Mouse (Mus musculus): ENCODE data around the gene Atn1. TPM values are rescaled to one million over a fixed set of nuclear protein-coding genes. Genes with fewer than 3 reads are reported as not detected.

The Atn1 gene
- polyA plus RNA-seq, 1 experiment from 2014 or later: 24.4 TPM

GRCm38 (mm10) chr6:124759259-124759658, 2.9 kb upstream of the Atn1 start:
- ATAC-seq (ENCODE audit: low FRiP score, low TSS enrichment) (no peak), DNase-seq (peak; percentile 85)
- 6% methylated on average over 5 of the region's 5 CpGs for WGBS
- H3K27me3 ChIP-seq (ENCODE audit: control insufficient read depth, insufficient read depth, low read length): no peaks in the 10 kb centered on the region
- 0 out of 2 replicates have a peak overlapping the region, but pooled peaks have one; percentile 97 for H3K27ac ChIP-seq (replicated peaks; ENCODE audit: low read depth, low read length)
- no peaks in the 10 kb centered on the region for H3K36me3 ChIP-seq (ENCODE audit: control insufficient read depth, insufficient read depth, low read length)
- H3K9me3 ChIP-seq (ENCODE audit: control insufficient read depth, low read length): no peaks in the 10 kb centered on the region
- no peak overlapping the region for H3K4me2 ChIP-seq (ENCODE audit: low read length)
- peaks cover 32% of the 10 kb centered on the region for H3K4me1 ChIP-seq (ENCODE audit: control insufficient read depth, insufficient read depth, low read length)
- no peak overlapping the region for H3K9ac ChIP-seq (replicated peaks; ENCODE audit: low read length)
- H3K4me3 ChIP-seq (replicated peaks; ENCODE audit: low read depth, low read length): no peak overlapping the region

DNA sequence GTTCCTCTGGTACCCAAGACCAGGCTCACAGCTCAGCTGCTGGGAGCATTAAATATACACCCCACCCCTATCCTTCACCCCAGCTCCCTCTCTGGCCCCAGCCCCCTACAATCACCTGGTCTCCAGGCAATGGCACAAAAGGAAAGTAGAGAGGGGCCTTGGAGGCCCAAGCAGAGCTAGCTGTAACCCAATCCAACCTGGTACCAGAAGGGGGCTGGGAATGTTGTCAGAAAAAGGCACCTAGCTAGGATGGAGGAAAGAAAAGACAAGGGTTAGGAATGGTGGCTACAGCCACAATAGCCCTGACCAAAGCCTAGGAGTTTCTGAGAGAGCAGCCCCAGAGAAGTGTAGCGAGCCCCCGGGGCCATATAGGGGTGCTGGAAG, 2.5 kb upstream of the Atn1 start:
- H3K36me3 ChIP-seq (ENCODE audit: control insufficient read depth, insufficient read depth, low read length): no peaks in the 10 kb centered on the region
- H3K4me3 ChIP-seq (replicated peaks; ENCODE audit: low read depth, low read length): no peak overlapping the region
- WGBS: 45% methylated on average over 2 of the region's 2 CpGs
- no peaks in the 10 kb centered on the region for H3K27me3 ChIP-seq (ENCODE audit: control insufficient read depth, insufficient read depth, low read length)
- no peak for DNase-seq
- no peak overlapping the region for H3K4me2 ChIP-seq (ENCODE audit: low read length)
- H3K9ac ChIP-seq (replicated peaks; ENCODE audit: low read length): no peak overlapping the region
- ATAC-seq (ENCODE audit: low FRiP score, low TSS enrichment): no peak
- H3K27ac ChIP-seq (replicated peaks; ENCODE audit: low read depth, low read length): peak overlapping the region; percentile 97; the same call in 1 of the 2 replicates
- peaks cover 36% of the 10 kb centered on the region for H3K4me1 ChIP-seq (ENCODE audit: control insufficient read depth, insufficient read depth, low read length)
- H3K9me3 ChIP-seq (ENCODE audit: control insufficient read depth, low read length): no peaks in the 10 kb centered on the region

- H3K4me3 ChIP-seq (replicated peaks; ENCODE audit: low read depth, low read length): peak overlapping the region; percentile 79
- H3K9me3 ChIP-seq (ENCODE audit: control insufficient read depth, low read length): no peaks in the 10 kb centered on the region
- H3K27ac ChIP-seq (replicated peaks; ENCODE audit: low read depth, low read length): peak overlapping the region; percentile 97
- peaks cover 41% of the 10 kb centered on the region for H3K4me1 ChIP-seq (ENCODE audit: control insufficient read depth, insufficient read depth, low read length)
- WGBS: 20% methylated on average over 5 of the region's 5 CpGs
- DNase-seq (peak; percentile 68), ATAC-seq (ENCODE audit: low FRiP score, low TSS enrichment) (peak; percentile 15; the same call in 1 of the 2 replicates)
- H3K36me3 ChIP-seq (ENCODE audit: control insufficient read depth, insufficient read depth, low read length): no peaks in the 10 kb centered on the region
- peak overlapping the region; percentile 70 for H3K4me2 ChIP-seq (ENCODE audit: low read length)
- H3K27me3 ChIP-seq (ENCODE audit: control insufficient read depth, insufficient read depth, low read length): no peaks in the 10 kb centered on the region
- H3K9ac ChIP-seq (replicated peaks; ENCODE audit: low read length): no peak overlapping the region; the same call in 1 of the 2 replicates
These were observed 1.9 kb upstream of the Atn1 start for GRCm38 (mm10) chr6:124757909-124758848.

- 4% methylated on average over 5 of the region's 5 CpGs for WGBS
- Histone ChIP-seq H3K4me2 (ENCODE audit: low read length) (peak overlapping the region; percentile 70), H3K27me3 (ENCODE audit: control insufficient read depth, insufficient read depth, low read length) (no peaks in the 10 kb centered on the region), H3K27ac (replicated peaks; ENCODE audit: low read depth, low read length) (peak overlapping the region; percentile 97), H3K9ac (replicated peaks; ENCODE audit: low read length) (peak overlapping the region; percentile 93), H3K4me3 (replicated peaks; ENCODE audit: low read depth, low read length) (peak overlapping the region; percentile 79), H3K36me3 (ENCODE audit: control insufficient read depth, insufficient read depth, low read length) (peaks cover 5% of the 10 kb centered on the region; the same call in 1 of the 2 replicates), H3K4me1 (ENCODE audit: control insufficient read depth, insufficient read depth, low read length) (peaks cover 41% of the 10 kb centered on the region), H3K9me3 (ENCODE audit: control insufficient read depth, low read length) (no peaks in the 10 kb centered on the region)
- DNase-seq: no peak
- no peak for ATAC-seq (ENCODE audit: low FRiP score, low TSS enrichment)
These were observed 1.1 kb upstream of the Atn1 start for GRCm38 (mm10) chr6:124757351-124757880.

DNA sequence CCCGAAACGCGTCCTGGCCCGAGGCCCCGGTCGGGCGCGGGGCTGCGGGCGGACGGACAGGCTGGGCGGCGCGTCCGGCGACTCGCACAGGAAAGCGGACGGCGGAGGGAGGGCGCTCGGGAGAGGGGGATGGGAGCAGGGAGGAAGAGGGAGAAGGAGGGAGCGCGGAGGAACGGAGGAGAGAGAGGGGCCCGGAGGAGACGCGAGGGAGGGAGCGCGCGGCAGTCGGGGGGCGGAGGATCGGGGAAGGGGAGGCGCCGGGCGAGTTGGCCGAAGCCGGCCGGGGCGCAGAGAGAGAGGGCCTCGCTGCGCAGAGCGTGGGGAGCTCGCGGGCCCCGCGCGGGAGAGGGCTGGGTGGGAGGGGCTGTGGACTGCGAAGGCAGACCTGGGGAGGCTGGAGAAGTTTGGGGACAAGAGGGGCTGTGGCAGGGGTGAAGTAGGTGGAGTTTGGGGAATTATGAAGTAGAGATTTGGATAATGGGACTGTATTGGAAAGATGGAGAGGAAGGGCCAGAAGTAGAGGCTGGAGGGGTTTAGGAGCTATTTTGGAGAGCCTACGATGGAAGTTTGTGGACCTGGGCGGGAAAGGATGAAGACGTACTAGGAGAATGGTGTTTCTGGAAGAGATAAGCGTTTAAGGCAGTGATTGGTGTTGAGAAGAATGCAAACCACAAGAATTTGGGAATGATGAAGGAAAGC, 477 bp upstream of the Atn1 start:
- Histone ChIP-seq H3K27me3 (ENCODE audit: control insufficient read depth, insufficient read depth, low read length) (no peaks in the 10 kb centered on the region), H3K27ac (replicated peaks; ENCODE audit: low read depth, low read length) (peak overlapping the region; percentile 97), H3K9ac (replicated peaks; ENCODE audit: low read length) (peak overlapping the region; percentile 93), H3K4me3 (replicated peaks; ENCODE audit: low read depth, low read length) (peak overlapping the region; percentile 79), H3K4me1 (ENCODE audit: control insufficient read depth, insufficient read depth, low read length) (peaks cover 41% of the 10 kb centered on the region), H3K36me3 (ENCODE audit: control insufficient read depth, insufficient read depth, low read length) (peaks cover 6% of the 10 kb centered on the region; the same call in 1 of the 2 replicates), H3K4me2 (ENCODE audit: low read length) (peak overlapping the region; percentile 70), H3K9me3 (ENCODE audit: control insufficient read depth, low read length) (no peaks in the 10 kb centered on the region)
- ATAC-seq (ENCODE audit: low FRiP score, low TSS enrichment): peak; percentile 85
- DNase-seq: peak; percentile 89
- 1% methylated on average over 54 of the region's 54 CpGs for WGBS

GRCm38 (mm10) chr6:124755306-124755705, 1.0 kb downstream of the Atn1 start:
- Histone ChIP-seq H3K4me1 (ENCODE audit: control insufficient read depth, insufficient read depth, low read length) (peaks cover 41% of the 10 kb centered on the region), H3K27me3 (ENCODE audit: control insufficient read depth, insufficient read depth, low read length) (no peaks in the 10 kb centered on the region), H3K36me3 (ENCODE audit: control insufficient read depth, insufficient read depth, low read length) (peaks cover 6% of the 10 kb centered on the region; the same call in 1 of the 2 replicates), H3K4me3 (replicated peaks; ENCODE audit: low read depth, low read length) (peak overlapping the region; percentile 79), H3K9me3 (ENCODE audit: control insufficient read depth, low read length) (no peaks in the 10 kb centered on the region), H3K4me2 (ENCODE audit: low read length) (peak overlapping the region; percentile 70), H3K27ac (replicated peaks; ENCODE audit: low read depth, low read length) (peak overlapping the region; percentile 97), H3K9ac (replicated peaks; ENCODE audit: low read length) (peak overlapping the region; percentile 93)
- ATAC-seq (ENCODE audit: low FRiP score, low TSS enrichment) (no peak), DNase-seq (no peak)
- 2% methylated on average over 3 of the region's 3 CpGs for WGBS

- peaks cover 39% of the 10 kb centered on the region for H3K4me1 ChIP-seq (ENCODE audit: control insufficient read depth, insufficient read depth, low read length)
- ATAC-seq (ENCODE audit: low FRiP score, low TSS enrichment): no peak
- WGBS: 95% methylated on average over 2 of the region's 2 CpGs
These were observed 2.5 kb downstream of the Atn1 start for GRCm38 (mm10) chr6:124753861-124754260.

DNA sequence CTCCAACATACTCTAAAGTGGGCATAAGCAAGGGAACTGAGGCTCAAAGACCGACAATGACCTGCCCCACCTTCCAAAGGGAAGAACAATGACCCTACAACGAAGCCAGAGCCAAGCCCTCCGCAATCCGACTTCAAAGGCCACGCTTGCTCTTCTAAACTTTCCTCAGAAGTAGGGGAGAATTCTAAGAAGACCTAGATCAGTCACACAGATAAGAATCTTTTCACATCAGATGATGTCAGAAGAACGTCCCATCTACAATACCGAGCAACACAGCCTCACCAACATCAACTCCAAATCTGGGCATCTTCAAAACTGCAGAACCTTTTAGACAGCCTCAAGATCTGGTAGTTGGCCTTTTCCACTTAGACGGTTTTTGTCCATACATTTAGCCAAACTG, 5.9 kb downstream of the Atn1 start:
- WGBS: 86% methylated on average over 8 of the region's 8 CpGs
- H3K27me3 ChIP-seq (ENCODE audit: control insufficient read depth, insufficient read depth, low read length): no peaks in the 10 kb centered on the region
- ATAC-seq (ENCODE audit: low FRiP score, low TSS enrichment) (no peak), DNase-seq (no peak)
- H3K4me2 ChIP-seq (ENCODE audit: low read length): no peak overlapping the region
- no peak overlapping the region for H3K4me3 ChIP-seq (replicated peaks; ENCODE audit: low read depth, low read length)
- peaks cover 29% of the 10 kb centered on the region for H3K4me1 ChIP-seq (ENCODE audit: control insufficient read depth, insufficient read depth, low read length)
- H3K9me3 ChIP-seq (ENCODE audit: control insufficient read depth, low read length): no peaks in the 10 kb centered on the region
- H3K36me3 ChIP-seq (ENCODE audit: control insufficient read depth, insufficient read depth, low read length): peaks cover 42% of the 10 kb centered on the region
- H3K27ac ChIP-seq (replicated peaks; ENCODE audit: low read depth, low read length): no peak overlapping the region
- H3K9ac ChIP-seq (replicated peaks; ENCODE audit: low read length): no peak overlapping the region

More at GRCm38 (mm10) chr6:124753861-124754260, 2.5 kb downstream of the Atn1 start:
- H3K36me3 ChIP-seq (ENCODE audit: control insufficient read depth, insufficient read depth, low read length): peaks cover 18% of the 10 kb centered on the region
- no peak for DNase-seq
- no peak overlapping the region for H3K27ac ChIP-seq (replicated peaks; ENCODE audit: low read depth, low read length)
- 0 out of 2 replicates have a peak overlapping the region, but pooled peaks have one; percentile 79 for H3K4me3 ChIP-seq (replicated peaks; ENCODE audit: low read depth, low read length)
- no peaks in the 10 kb centered on the region for H3K27me3 ChIP-seq (ENCODE audit: control insufficient read depth, insufficient read depth, low read length)
- H3K4me2 ChIP-seq (ENCODE audit: low read length): peak overlapping the region; percentile 26; the same call in 1 of the 2 replicates
- H3K9ac ChIP-seq (replicated peaks; ENCODE audit: low read length): no peak overlapping the region
- no peaks in the 10 kb centered on the region for H3K9me3 ChIP-seq (ENCODE audit: control insufficient read depth, low read length)
